Mouse (Mus musculus) heart, embryonic 15.5 days (tissue): ENCODE measurements around the gene Atp8a2. TPM values are rescaled to one million over a fixed set of nuclear protein-coding genes. Genes with fewer than 3 reads are reported as not detected.

Experiments used
- ATAC-seq: fragments of 200-750 bp; cut with Nextera tagmentation; replicated peaks from 2 replicates; pipeline ENCODE4 v1.8.0; 2017; ENCODE audit warnings: low read depth, moderate TSS enrichment; ENCODE audit not compliant: insufficient number of reproducible peaks, insufficient read depth, low FRiP score
- H3K27ac ChIP-seq: fragments of 300-500 bp; sonication (generic); 2 replicates; pipeline ENCODE4 v1.5.1; 2015; ENCODE audit warnings: mild to moderate bottlenecking, inconsistent platforms
- H3K27me3 ChIP-seq: fragments of 300-500 bp; sonication (generic); 2 replicates; pipeline ENCODE4 v1.6.1; 2015; ENCODE audit warnings: inconsistent platforms
- H3K36me3 ChIP-seq: fragments of 300-500 bp; sonication (generic); 2 replicates; pipeline ENCODE4 v1.6.1; 2015; ENCODE audit warnings: mild to moderate bottlenecking, inconsistent platforms
- H3K4me1 ChIP-seq: fragments of 300-500 bp; sonication (generic); replicated peaks from 2 replicates; pipeline ENCODE4 v1.6.1; 2015; ENCODE audit warnings: inconsistent platforms
- H3K4me2 ChIP-seq: fragments of 300-500 bp; sonication (generic); 2 replicates; pipeline ENCODE4 v1.6.1; 2015; ENCODE audit warnings: inconsistent platforms, mild to moderate bottlenecking, moderate library complexity
- H3K4me3 ChIP-seq: fragments of 300-500 bp; sonication (generic); 2 replicates; pipeline ENCODE4 v1.5.1; 2015; ENCODE audit warnings: mild to moderate bottlenecking, inconsistent platforms
- H3K9ac ChIP-seq: fragments of 300-500 bp; sonication (generic); 2 replicates; pipeline ENCODE4 v1.6.1; 2015; ENCODE audit warnings: mild to moderate bottlenecking, inconsistent platforms
- H3K9me3 ChIP-seq: fragments of 300-500 bp; sonication (generic); replicated peaks from 2 replicates; pipeline ENCODE4 v1.6.1; 2016; ENCODE audit warnings: inconsistent platforms
- WGBS: fragments of 180-500 bp; shearing (Covaris S2); methylation state at CpG from one replicate; pipeline ENCODE4 v1.1.7; 2015; ENCODE audit warnings: mixed read lengths; 5-methylcytosine and 5-hydroxymethylcytosine counted together
- polyA plus RNA-seq: library from polyadenylated mRNA; unstranded; fragments of >200 nt; fragmentation: Nextera tagmentation; extraction: Ambion mirVana; gene quantifications from 2 replicates; pipeline ENCODE4 v1.2.1, GENCODE M21; 2015

Atp8a2 gene
- polyA plus RNA-seq, 1 experiment from 2014 or later: 6.1 TPM

DNA sequence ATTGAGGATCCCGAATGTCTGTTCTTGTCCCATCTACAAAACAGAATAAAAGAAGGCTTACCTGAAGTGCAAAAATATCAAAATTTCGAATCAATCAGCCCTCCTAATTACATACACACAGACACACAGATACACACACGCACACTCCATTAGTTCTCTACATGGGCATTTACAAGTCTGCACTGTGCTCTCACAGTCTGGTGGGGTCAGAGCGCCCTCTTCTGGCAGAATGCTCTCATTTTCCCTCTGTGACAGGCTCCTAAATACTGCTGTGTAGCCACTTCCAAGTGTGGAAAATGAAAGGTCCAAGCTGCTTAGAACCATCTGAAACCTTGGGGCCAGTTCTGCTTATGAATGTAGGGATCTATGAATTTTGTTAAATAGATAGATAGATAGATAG, 181.1 kb downstream of the Atp8a2 start:
- WGBS: 30% methylated on average over 4 of the region's 4 CpGs
- peak; percentile 70 for ATAC-seq

GRCm38 (mm10) chr14:60001801-60002200, 195.2 kb downstream of the Atp8a2 start:
- Histone ChIP-seq H3K9ac (no peak overlapping the region), H3K27me3 (no peaks in the 10 kb centered on the region), H3K27ac (no peak overlapping the region), H3K4me3 (no peak overlapping the region), H3K4me1 (no peaks in the 10 kb centered on the region), H3K36me3 (no peaks in the 10 kb centered on the region), H3K4me2 (no peak overlapping the region), H3K9me3 (no peaks in the 10 kb centered on the region)
- ATAC-seq: no peak
- WGBS: 81% methylated on average over 1 of the region's 1 CpGs

More for the DNA sequence above, 181.1 kb downstream of the Atp8a2 start:
- no peak overlapping the region for H3K9ac ChIP-seq
- no peak overlapping the region for H3K4me3 ChIP-seq
- no peaks in the 10 kb centered on the region for H3K27me3 ChIP-seq
- no peaks in the 10 kb centered on the region for H3K36me3 ChIP-seq
- no peak overlapping the region for H3K4me2 ChIP-seq
- no peak overlapping the region for H3K27ac ChIP-seq
- H3K9me3 ChIP-seq: no peaks in the 10 kb centered on the region
- no peaks in the 10 kb centered on the region for H3K4me1 ChIP-seq

- ATAC-seq: no peak
- 54% methylated on average over 5 of the region's 5 CpGs for WGBS
- no peak overlapping the region for H3K4me3 ChIP-seq
- no peak overlapping the region for H3K27ac ChIP-seq
- H3K9ac ChIP-seq: no peak overlapping the region
- H3K4me2 ChIP-seq: no peak overlapping the region
- H3K27me3 ChIP-seq: no peaks in the 10 kb centered on the region
- no peaks in the 10 kb centered on the region for H3K4me1 ChIP-seq
- H3K36me3 ChIP-seq: no peaks in the 10 kb centered on the region
- H3K9me3 ChIP-seq: no peaks in the 10 kb centered on the region
Measured at GRCm38 (mm10) chr14:59988860-59989259, 208.1 kb downstream of the Atp8a2 start.

- no peak for ATAC-seq
- H3K4me2 ChIP-seq: no peak overlapping the region
- WGBS: 82% methylated on average over 3 of the region's 3 CpGs
Measured at GRCm38 (mm10) chr14:59987975-59988374, 209.0 kb downstream of the Atp8a2 start.

GRCm38 (mm10) chr14:59978007-59978406, 219.0 kb downstream of the Atp8a2 start:
- Histone ChIP-seq H3K4me2 (no peak overlapping the region), H3K27me3 (no peaks in the 10 kb centered on the region), H3K9me3 (no peaks in the 10 kb centered on the region), H3K36me3 (no peaks in the 10 kb centered on the region), H3K9ac (no peak overlapping the region), H3K27ac (no peak overlapping the region), H3K4me1 (no peaks in the 10 kb centered on the region), H3K4me3 (no peak overlapping the region)
- no peak for ATAC-seq
- 47% methylated on average over 1 of the region's 2 CpGs for WGBS

More at GRCm38 (mm10) chr14:59987975-59988374, 209.0 kb downstream of the Atp8a2 start:
- Histone ChIP-seq H3K4me3 (no peak overlapping the region), H3K4me1 (no peaks in the 10 kb centered on the region), H3K27ac (no peak overlapping the region), H3K36me3 (no peaks in the 10 kb centered on the region), H3K27me3 (no peaks in the 10 kb centered on the region), H3K9me3 (no peaks in the 10 kb centered on the region), H3K9ac (no peak overlapping the region)

DNA sequence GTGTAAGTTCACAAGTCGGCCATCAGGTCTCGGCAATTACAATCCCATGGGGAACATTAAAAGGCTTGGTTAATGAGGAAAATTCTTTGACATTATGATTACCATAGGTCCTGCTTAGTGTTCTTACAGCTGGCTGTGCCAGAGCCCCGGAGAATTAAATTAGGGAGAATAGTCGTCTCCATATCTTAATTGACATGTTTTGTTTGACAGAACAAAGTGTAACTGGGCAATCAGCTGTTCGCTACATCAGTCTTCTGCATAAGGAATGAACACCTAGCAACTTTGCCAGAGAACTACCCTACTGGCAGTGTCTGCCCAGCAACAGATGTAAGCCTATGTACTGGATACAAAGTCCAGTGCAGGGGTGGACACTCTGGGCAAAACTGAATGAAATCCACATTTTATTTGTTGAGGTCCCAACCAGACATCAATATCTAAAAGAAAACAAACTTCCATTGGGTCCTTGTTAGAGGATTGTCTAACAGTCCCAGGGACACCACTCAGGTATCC, 225.7 kb downstream of the Atp8a2 start:
- H3K4me1 ChIP-seq: no peaks in the 10 kb centered on the region
- H3K9me3 ChIP-seq: no peaks in the 10 kb centered on the region
- ATAC-seq: no peak
- H3K27ac ChIP-seq: no peak overlapping the region
- WGBS: 68% methylated on average over 5 of the region's 5 CpGs
- H3K4me2 ChIP-seq: no peak overlapping the region
- no peak overlapping the region for H3K4me3 ChIP-seq
- no peaks in the 10 kb centered on the region for H3K27me3 ChIP-seq
- H3K36me3 ChIP-seq: no peaks in the 10 kb centered on the region
- no peak overlapping the region for H3K9ac ChIP-seq

DNA sequence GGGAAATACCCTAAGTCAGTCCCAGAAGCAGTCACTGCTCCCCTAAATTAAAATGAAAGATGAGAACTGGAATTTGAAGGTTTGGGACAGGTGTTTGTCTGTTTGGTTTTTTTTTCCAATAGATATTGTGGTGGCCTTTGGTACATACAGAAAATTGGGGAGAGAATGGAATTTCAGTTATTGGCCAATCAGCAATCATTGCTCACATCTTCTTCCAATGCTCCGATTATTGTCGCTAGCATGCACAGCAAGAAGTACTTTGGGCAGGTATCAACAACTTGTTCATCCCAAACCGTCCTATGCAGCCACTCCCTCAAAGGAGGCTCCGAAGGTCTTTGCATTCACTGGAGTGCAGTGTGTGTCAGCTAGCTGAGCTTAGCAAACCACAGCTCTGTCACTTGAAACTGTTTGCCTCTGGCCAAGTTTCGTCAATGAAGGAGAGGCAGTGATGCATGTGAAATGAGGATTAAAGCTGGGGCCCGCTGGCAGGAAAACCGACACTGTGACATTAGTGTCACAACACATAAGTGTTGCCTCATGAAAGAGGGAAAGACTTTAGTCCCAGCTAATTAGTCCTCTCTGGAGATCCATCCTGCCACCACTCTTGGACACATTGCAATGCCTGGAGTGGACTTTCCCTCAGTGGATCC, 227.4 kb downstream of the Atp8a2 start:
- Histone ChIP-seq H3K36me3 (no peaks in the 10 kb centered on the region), H3K27ac (no peak overlapping the region), H3K27me3 (no peaks in the 10 kb centered on the region), H3K9ac (no peak overlapping the region), H3K4me2 (no peak overlapping the region), H3K9me3 (no peaks in the 10 kb centered on the region), H3K4me3 (no peak overlapping the region), H3K4me1 (no peaks in the 10 kb centered on the region)
- no peak for ATAC-seq
- 61% methylated on average over 7 of the region's 7 CpGs for WGBS

DNA sequence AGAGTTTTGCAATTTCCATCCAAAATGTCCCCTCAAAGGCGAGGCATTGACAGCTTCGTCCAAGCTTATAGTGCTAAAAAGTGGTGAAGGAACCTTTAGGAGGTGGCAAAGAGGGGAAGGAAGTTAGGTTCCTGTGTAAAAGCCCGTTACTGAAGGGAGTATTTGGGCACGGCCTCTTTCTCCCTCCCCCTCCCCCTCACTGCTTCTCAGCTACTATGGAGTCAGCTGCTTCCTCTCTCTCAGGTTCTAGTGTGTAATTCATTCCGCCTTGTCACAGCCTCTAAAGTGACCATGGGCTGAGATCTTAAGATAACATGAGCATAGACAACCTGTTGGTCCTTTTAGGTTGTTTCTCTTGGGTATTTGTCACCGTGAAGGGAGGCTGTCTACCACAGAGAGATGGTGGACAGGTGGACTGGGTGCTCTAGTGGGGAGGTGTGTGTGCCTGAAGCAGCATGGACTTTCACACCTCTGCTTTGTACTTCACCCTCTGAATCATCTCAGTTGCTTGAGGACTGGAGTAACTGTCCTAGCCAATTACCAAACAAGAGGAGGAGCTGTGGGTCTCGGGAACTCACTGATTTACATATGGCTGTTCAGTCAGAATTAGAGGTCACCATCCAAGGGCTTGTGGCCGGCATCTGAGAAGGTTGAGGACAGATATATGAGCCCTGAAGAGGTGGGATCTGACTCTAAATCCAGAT, 229.0 kb downstream of the Atp8a2 start:
- Histone ChIP-seq H3K4me1 (no peaks in the 10 kb centered on the region), H3K9me3 (no peaks in the 10 kb centered on the region), H3K27me3 (no peaks in the 10 kb centered on the region), H3K4me2 (no peak overlapping the region), H3K36me3 (no peaks in the 10 kb centered on the region), H3K9ac (no peak overlapping the region), H3K27ac (no peak overlapping the region), H3K4me3 (no peak overlapping the region)
- ATAC-seq: no peak
- WGBS: 74% methylated on average over 8 of the region's 8 CpGs

- no peak overlapping the region for H3K4me3 ChIP-seq
- H3K9ac ChIP-seq: no peak overlapping the region
- H3K27me3 ChIP-seq: no peaks in the 10 kb centered on the region
- no peaks in the 10 kb centered on the region for H3K9me3 ChIP-seq
- no peak overlapping the region for H3K27ac ChIP-seq
- no peaks in the 10 kb centered on the region for H3K4me1 ChIP-seq
- H3K4me2 ChIP-seq: no peak overlapping the region
- 77% methylated on average over 4 of the region's 4 CpGs for WGBS
- no peaks in the 10 kb centered on the region for H3K36me3 ChIP-seq
- no peak for ATAC-seq
Measured at GRCm38 (mm10) chr14:59966981-59967380, 230.0 kb downstream of the Atp8a2 start.

DNA sequence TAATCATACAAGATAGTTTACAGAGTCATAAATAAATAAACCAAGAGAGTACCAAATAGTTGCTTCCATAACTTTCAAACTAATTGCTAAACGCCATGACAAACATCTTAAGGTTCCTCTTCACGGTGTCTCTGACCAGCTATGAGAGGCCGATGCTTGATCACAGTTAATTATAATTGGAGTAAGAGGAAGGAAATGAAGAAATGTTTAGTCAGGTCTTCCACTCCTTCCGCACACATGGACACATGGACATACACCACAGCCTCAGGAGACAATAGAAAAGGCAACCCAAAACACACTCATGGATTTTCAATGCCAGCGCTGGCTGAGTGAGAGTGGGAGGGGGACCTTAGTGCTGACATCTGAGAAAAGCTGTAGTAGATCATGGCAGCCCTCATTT, 232.4 kb downstream of the Atp8a2 start:
- Histone ChIP-seq H3K4me2 (no peak overlapping the region), H3K4me1 (no peaks in the 10 kb centered on the region), H3K9me3 (no peaks in the 10 kb centered on the region), H3K4me3 (no peak overlapping the region), H3K27me3 (no peaks in the 10 kb centered on the region), H3K36me3 (no peaks in the 10 kb centered on the region), H3K27ac (no peak overlapping the region), H3K9ac (no peak overlapping the region)
- no peak for ATAC-seq
- 89% methylated on average over 5 of the region's 5 CpGs for WGBS

DNA sequence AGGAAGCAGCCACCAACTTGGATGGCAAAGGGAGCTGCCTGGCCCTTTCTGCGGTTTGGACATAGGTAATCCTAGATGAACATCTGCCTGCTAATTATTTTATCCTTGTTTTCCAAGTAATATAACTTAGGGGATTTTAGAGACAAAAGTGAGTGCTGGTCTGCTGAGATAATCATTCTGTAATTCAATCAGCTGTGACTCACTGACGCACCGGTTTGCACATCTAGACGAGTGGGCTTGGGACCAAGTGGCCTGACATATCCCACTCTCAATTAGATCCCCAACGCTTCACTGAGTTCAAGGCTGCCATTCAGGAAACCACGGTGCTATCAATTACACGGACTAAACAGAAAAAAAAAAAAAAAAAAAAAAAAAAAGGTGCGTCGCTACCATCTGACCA, 236.0 kb downstream of the Atp8a2 start:
- 44% methylated on average over 9 of the region's 9 CpGs for WGBS
- Histone ChIP-seq H3K9me3 (no peaks in the 10 kb centered on the region), H3K4me3 (no peak overlapping the region), H3K27me3 (no peaks in the 10 kb centered on the region), H3K9ac (no peak overlapping the region), H3K27ac (no peak overlapping the region), H3K4me1 (0 out of 2 replicates have a peak, but pooled peaks cover 2% of the 10 kb centered on the region), H3K36me3 (no peaks in the 10 kb centered on the region), H3K4me2 (no peak overlapping the region)
- ATAC-seq: no peak
